Mouse (Mus musculus) embryo, embryonic 10 days (tissue): ENCODE measurements at regions not wholly inside any gene's neighbourhood (a gene's known extent, or its start where the extent isn't known, plus 50 kb on each side); places are given as distances from the start of the nearest gene placed in this dataset.
A peak's percentile ranks its signal among the peaks of the same experiment; 100 is the strongest.

ENCODE experiments used
- DNase-seq: peaks from one replicate; pipeline ENCODE4 v3.0.0-alpha.2; 2015; ENCODE audit warnings: low spot score

DNA sequence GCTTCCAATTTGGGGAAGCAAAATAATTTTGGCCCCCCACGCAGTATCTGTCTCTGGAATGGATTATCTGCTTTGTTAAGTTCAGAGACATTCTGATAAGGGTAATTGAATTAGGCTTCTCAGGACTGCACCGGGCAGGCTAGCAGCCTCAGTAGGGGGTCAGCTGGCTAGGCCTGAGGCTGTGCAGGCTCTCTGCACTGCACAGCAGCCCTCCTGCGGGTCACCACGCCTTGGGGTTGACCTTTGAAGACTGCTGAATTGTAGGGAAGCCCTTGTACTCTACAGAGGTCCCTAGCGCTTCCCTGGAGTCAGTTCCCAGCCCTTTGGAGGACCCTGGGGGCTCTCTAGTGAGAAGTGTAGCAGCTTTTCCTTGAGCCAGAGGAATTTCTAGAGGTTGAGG lies 78.5 kb upstream of the Six2 start:
- peak; percentile 60 for DNase-seq

DNA sequence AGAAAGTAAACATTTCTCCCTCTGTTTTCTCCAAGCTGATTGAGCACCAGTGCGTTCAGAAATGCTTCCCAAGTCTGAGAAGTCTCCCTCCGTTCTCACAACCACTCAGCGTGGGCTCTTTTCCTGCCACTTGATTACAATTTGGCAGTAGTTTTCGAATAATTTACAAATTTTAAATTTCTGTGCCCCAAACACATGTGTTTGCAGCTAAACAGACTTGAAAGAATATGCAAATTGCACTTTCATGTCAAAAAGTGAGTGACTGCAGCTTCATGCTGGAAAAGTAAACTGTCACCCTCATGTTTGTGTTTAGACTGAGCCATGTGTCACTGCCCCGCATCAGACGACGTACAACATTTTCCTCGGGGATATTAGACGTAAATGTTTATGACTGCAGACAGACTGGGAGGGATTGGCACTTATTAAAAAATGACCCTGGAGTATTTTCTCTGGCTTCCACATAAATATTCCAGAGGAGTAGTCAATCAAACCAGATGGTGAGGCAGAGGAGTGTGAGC lies 70.6 kb upstream of the Six2 start:
- no peak for DNase-seq

DNA sequence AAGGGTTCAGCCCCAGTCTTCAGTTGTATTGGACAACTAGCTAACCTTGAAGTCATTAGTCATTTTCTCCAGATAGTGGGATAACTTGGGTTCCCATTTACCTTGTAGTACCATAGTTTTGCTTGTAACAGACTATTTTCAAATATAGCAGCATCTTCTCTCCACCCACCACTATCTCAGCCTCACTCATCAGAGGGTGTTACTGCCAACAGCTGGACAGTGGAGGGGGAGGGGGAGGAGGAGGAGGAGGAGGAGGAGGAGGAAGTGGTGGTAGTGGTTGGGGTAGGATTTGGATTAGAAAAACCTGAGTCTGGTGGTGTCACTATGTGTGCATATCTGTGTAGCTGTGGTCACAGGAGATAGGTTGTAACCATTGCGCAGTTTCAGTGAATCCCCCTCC lies 69.6 kb upstream of the Six2 start:
- no peak for DNase-seq

DNA sequence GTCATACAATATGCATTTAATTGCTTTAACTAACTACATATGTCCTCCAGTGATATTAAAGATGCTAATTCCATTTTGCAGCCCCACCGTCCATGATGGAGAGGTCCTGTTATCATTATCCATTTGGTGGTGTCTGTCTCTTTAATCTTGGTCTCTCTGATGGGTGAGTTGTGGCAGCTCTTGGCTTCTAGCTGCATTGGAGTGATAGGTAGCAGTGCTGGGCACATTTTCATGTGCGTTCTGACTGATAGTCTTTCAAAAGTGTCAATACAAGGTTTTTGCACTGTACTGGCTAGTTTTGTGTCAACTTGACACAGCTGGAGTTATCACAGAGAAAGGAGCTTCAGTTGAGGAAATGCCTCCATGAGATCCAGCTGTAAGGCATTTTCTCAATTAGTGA lies 67.5 kb upstream of the Six2 start:
- no peak for DNase-seq

DNA sequence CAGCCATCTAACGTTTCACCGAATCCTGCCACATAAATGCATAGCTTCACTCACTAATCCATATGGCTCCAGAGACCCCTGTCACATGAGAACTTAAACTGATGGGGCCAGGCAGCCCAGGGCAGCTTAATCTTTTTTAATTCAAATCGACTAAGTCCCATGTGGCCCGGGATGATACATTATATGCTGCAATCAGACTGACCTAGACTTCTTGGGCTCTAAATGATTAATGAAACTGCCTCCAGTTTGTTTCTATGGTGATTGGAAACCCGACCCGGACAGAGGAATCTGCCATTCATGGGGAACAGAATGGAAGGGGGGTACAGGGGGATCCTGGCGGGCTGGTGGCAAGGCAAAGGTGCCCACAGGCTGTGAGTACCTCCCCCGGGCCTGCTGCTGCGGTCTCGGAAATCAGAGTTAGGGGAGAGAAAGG lies 60.6 kb upstream of the Six2 start:
- peak; percentile 68 for DNase-seq

DNA sequence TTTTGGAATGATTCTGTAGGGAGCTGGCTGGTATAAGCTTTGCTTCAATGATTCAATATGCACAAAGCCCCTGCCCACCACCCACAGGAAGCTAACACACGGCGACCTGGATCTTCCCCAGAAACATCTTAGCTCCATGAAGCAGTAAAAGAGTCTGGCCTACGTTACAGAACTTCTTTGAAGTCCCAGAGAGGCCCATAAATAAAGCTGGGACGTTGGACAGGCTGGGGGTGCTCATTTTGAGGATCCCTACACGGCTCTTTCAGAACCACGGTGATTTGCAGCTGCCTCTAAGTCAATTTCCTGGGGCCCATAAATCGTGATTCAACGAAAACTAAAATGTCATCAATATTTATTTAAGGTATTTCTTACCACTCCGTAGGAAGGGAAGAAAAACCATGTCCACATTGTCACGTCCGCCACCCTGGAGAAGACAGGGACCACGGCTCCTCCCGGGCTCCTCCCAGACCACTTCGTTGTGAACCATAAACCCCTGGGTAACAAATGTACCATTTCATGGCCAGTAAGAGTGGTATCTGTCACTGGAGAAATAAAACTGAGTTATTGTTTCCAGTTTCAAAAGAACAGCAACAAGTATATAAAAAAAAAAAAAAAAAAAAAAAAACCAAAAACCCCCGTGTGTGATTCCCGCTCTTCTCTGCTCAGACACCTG lies 60.0 kb upstream of the Six2 start:
- peak; percentile 6 for DNase-seq
